Mouse (Mus musculus) adrenal gland, postnatal 0 days (tissue): ENCODE measurements around the gene Smim9. TPM values are rescaled to one million over a fixed set of nuclear protein-coding genes. Genes with fewer than 3 reads are reported as not detected.

Experiments used
- polyA plus RNA-seq: library from polyadenylated mRNA; unstranded; fragments of >200 nt; fragmentation: Nextera tagmentation; extraction: Ambion mirVana; gene quantifications from 2 replicates; pipeline ENCODE4 v1.2.1, GENCODE M21; 2015

The Smim9 gene
- polyA plus RNA-seq: not detected in 2 replicates

DNA sequence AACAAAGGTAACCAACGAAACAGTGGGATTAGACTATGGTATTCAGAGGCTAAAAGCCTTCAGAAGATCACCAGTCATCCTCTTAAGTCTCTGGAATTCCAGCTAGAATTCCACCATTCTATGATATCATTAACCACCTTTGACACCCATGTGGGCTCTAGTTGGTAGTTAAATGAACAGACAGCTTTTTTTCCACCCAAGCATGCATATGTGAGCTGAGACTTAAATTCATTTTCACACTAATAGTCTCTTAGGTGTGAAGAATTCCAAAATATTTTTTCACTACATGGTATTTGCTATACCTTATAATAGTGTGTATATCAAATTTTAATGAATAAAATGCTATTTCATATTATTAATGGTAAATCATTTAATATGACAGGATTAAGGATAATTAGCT is at the start of gene Smim9:
Smim9 (minus strand) TSS at position 101 of the 400 bp plus-strand sequence.

DNA sequence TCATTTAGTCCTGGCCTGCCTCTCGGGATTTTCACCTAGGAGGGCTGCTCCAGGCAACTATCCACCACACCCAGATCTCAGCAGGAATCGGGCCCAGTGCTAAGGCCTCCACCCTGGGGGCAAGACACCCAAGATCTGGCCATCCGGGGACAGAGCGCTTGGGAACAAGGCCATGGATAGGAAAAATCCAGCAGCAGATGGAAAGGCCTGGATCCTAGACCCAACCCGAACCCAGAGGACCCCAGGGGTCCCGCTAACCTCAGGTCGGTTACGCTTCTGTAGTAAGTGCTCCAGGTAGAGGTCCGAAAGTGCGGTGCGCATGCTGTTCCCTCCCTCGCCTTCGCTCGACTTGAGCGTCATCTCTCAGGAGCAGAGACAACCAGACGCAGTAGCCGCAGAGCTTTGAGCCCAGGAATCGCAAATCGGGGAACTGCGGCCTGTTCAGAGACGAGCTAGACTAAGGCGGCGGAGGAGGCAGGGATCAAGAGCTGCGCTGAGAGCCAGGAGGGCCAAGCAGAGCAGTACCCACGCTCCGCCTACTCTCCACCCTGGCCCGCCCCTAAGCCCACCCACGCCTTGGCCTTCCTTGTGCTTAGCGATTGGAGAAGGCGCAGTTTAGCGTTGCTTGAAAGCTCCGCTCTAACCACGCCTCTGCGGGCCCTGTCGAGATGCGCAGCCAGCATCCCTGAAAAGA is 33.0 kb downstream of the Smim9 start, which contains the start of gene Mpp1:
Mpp1 (minus strand) TSS at position 550 of the 694 bp plus-strand sequence.

Other genes starting within 250 kb of the Smim9 start
- 2.0 and 3.3 TPM in 2 replicates for gene Gab3, start 78.3 kb downstream of the Smim9 start, polyA plus RNA-seq
- 32.8 and 52.4 TPM in 2 replicates for gene Dkc1, start 67.9 kb downstream of the Smim9 start, polyA plus RNA-seq
- gene Mpp1, start 32.8 kb downstream of the Smim9 start, polyA plus RNA-seq: 38.6 and 58.5 TPM in 2 replicates
- 63.0 and 63.9 TPM in 2 replicates for gene Fundc2, start 218.6 kb upstream of the Smim9 start, polyA plus RNA-seq
- gene F8, start 218.8 kb upstream of the Smim9 start, polyA plus RNA-seq: 2.1 and 4.4 TPM in 2 replicates